Mouse (Mus musculus) cortical plate, adult 2 months (tissue): ENCODE data around the gene Pdcd6ip.

ENCODE experiments used
- CTCF ChIP-seq: fragments of 200-500 bp; IDR thresholded peaks from 2 replicates; pipeline ENCODE4 v1.5.1; 2011; ENCODE audit warnings: mild to moderate bottlenecking, control low read depth, low read length; ENCODE audit not compliant: insufficient read depth; ENCODE audit errors: extremely low read depth
- POLR2A ChIP-seq: fragments of 200-500 bp; IDR thresholded peaks from 2 replicates; pipeline ENCODE4 v1.6.1; 2011; ENCODE audit warnings: mild to moderate bottlenecking, low read length, control low read depth; ENCODE audit not compliant: insufficient read depth; ENCODE audit errors: extremely low read depth

DNA sequence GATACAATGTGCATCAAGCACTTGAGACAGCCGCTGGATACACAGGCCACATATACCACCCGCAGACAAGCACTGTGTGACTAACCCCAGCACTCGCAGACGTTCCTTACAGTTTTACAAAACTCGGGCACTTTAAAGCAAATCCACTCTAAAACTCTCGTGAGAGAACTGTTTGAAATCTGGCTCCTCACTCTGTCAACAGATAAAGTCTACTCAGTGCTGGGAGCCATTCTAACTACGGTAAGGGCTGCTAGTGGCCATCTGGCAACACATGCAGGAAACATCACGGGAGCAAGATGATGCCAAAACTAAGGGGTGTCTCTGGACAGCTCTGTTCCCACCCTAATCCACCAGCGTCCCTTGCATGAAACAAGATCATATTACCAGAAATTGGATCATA lies 1.2 kb downstream of the Pdcd6ip start:
- TF ChIP-seq CTCF, result no peak
- TF ChIP-seq POLR2A, result no peak
